Mouse (Mus musculus): ENCODE data around the gene Magi1.
"Not testable (repeated sequence)": the region's sequence is repeated elsewhere in the genome, so short reads cannot be mapped to it uniquely, and the experiment has no call there.

Magi1 gene

DNA sequence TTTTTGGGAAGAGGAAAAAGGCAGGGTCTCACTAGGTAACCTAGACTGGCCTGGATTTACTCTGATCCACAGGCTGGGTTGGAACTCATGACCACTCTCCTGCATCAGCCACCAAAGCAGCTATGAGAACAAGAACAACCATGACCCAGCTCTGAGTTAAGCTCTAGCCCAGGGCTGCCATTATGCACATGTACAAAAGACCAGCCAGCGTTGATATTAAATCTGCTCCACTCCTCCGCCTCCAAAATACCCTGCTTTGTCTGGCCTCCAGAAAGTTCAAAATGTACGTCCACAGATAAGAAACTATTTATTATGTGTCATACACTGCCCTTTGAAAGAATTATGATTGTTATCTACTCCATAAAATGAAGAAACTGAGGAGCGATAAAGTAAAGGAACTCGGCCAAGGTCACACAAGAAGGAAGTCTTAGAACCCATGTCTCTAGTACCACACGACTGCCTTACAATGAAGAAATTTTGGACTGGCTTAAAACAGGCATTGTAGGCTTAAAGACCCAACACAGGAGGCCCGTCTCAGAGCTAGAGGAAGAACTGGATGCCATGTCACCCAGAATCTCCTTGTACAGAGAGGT is 223.0 kb downstream of the Magi1 start:
- no peak for DNase-seq (ENCODE audit: low spot score)

GRCm38 (mm10) chr6:94059090-94059489 is 224.6 kb downstream of the Magi1 start:
- no peak for DNase-seq (ENCODE audit: low spot score)

DNA sequence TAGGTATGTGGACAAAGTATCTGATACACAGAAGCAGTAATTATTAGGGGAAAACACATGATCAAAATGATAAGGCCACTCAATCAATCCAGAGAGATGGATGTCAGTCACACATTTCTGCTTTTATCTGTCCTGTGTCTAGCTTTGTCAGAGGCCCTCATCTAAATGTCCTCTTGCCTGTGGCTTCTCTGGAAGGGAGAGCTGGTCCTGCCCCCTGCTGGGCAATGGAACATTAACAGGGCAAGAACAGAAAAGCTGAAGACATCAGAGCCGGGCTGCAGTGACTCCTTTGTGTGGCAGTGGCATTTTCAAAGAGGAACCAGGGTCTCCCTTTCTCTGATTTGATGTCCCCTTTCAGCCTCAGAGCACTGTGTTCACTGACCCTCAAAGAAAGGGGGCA is 229.8 kb downstream of the Magi1 start:
- no peak for DNase-seq (ENCODE audit: low spot score)

GRCm38 (mm10) chr6:94045180-94045579 is 238.5 kb downstream of the Magi1 start:
- DNase-seq (ENCODE audit: low spot score) = no peak

DNA sequence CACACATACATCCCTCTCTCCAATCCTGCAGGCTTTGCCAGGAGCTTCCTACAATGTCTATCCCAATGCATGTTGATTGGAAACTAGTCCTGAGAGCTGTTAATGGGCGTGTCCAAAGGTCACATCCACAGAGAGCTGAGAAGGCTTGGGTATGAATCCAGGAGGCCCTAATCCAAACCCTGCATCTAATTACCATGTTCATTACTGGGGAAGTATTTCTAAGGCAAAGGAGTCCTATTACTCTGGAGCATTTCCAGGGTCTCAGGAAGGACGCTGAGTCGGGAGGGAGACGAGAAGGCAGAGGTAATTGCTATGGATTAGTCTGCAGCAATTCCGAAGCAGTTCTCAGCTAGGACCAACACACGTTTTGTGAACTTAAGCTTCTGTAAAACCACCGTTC is 240.3 kb downstream of the Magi1 start:
- DNase-seq (ENCODE audit: low spot score) = no peak

GRCm38 (mm10) chr6:94040093-94040492 is 243.6 kb downstream of the Magi1 start:
- no peak for DNase-seq (ENCODE audit: low spot score)

DNA sequence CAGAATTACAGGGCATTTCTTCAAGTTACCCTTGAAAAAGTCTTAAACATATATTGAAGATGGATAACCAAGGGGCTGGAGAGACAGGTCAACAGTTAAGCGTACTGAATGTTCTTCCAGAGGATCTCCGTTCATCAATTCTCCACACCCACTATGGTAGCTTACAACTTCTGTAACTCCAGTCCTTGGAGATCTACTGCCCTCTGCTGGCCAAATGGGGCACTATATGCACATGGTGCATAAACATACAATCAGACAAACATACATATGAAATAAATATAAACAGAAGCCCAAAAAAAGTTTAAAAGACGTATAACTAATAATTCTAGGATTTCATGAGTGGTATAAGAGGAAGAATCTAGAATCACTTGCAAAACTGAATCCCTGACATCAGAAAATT is 244.8 kb downstream of the Magi1 start:
- DNase-seq (ENCODE audit: low spot score) = no peak

DNA sequence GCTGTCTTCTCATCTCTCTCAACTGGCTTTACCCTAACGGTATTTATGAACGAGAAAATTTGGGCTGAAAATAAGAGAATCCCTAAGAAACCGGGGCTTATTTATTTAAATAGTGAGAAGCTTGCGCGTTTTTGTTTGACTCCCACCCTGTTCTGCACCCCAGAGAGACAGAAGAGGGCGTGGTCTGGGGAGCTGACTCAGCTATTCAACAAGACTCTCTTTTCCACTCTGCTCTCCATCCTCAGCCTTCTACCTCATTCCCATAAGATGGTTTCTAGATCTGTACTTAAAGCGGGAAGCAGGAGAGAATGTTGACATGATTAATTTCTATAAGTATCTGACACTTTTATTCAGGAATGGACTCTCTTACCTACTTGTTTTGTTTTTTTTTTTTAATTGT is 247.2 kb downstream of the Magi1 start:
- DNase-seq (ENCODE audit: low spot score) = no peak

GRCm38 (mm10) chr6:94026361-94026760 is 257.4 kb downstream of the Magi1 start:
- DNase-seq (ENCODE audit: low spot score) = no peak

DNA sequence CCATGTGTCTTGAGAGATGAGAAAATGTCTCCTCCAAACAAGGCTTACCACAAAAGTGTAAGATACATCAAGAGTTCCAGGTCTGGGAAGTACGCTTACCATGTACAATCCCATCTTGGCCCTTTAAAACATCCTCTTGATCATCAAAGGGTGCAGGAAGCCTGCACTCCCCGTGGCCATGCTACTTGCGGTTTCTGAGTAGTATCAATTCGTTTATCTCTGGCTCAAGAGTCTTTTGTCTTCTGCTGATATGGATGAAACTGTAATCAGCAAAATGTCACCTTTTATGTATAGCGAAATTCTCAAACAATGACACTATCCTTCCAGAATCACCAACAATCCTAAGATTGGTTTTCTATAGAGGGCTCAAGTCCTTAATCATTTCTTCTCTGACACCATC is 261.3 kb downstream of the Magi1 start:
- no peak for DNase-seq (ENCODE audit: low spot score)

GRCm38 (mm10) chr6:94021239-94021962 is 262.3 kb downstream of the Magi1 start:
- no peak for DNase-seq (ENCODE audit: low spot score)

GRCm38 (mm10) chr6:94020566-94020965 is 263.2 kb downstream of the Magi1 start:
- no peak for DNase-seq (ENCODE audit: low spot score)

- DNase-seq (ENCODE audit: low spot score) = no peak
Measured at GRCm38 (mm10) chr6:94019935-94020334, 263.8 kb downstream of the Magi1 start.

DNA sequence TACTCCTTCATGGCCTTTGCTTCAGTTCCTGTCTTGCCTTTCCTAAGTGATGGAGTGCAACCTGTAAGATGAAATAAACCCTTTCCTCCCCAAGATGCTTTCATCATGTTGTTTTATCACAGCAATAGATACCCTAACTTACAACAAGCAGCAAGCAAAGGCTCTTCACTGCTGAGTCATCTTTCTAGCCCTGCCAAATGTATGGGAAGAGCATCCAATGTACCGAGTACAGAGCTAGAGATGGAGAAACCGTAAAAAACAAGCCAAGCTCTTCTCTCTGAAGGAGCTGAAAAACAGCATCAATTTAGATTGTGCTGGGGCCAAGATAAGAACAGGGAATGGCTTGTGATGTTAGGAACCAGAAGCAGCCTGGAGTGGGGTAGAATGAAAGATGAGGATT is 270.0 kb downstream of the Magi1 start:
- DNase-seq (ENCODE audit: low spot score) = no peak

GRCm38 (mm10) chr6:94011947-94012346 is 271.8 kb downstream of the Magi1 start:
- no peak for DNase-seq (ENCODE audit: low spot score)

GRCm38 (mm10) chr6:94011521-94011920 is 272.2 kb downstream of the Magi1 start:
- DNase-seq (ENCODE audit: low spot score) = no peak

DNA sequence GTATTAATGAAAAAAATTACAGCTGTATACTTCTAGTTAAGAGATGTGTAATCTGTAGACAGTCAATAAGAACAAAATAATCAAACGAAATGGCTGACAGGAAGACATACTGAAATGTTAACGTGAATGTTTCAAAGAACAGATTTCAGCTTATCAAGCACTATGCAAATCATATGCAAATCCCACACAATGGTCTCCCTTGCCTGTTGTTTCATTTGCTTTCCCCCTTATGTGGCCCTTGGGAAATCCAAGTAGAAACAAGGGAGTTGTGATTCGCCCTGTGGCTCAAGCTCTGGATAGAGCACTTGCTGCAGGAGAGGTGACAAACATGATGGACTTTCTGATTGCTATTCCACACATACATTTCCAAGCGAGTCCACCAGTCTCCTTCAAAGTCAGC is 275.1 kb downstream of the Magi1 start:
- no peak for DNase-seq (ENCODE audit: low spot score)

DNA sequence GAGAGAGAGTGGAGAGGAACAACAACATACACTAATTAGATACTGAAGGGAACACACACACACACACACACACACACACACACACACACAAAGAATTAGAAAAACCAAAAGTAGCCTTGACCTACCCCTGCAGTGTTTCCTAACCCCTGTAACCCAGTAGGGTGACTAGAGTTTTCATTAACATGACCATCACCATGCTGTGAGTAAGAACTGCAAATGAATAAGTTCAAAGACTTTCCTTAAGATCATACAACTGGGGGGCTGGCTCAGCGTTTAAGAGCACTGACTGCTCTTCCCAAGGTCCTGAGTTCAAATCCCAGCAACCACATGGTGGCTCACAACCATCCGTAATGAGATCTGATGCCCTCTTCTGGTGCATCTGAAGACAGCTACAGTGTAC is 280.1 kb downstream of the Magi1 start:
- DNase-seq (ENCODE audit: low spot score) = not testable (repeated sequence)

DNA sequence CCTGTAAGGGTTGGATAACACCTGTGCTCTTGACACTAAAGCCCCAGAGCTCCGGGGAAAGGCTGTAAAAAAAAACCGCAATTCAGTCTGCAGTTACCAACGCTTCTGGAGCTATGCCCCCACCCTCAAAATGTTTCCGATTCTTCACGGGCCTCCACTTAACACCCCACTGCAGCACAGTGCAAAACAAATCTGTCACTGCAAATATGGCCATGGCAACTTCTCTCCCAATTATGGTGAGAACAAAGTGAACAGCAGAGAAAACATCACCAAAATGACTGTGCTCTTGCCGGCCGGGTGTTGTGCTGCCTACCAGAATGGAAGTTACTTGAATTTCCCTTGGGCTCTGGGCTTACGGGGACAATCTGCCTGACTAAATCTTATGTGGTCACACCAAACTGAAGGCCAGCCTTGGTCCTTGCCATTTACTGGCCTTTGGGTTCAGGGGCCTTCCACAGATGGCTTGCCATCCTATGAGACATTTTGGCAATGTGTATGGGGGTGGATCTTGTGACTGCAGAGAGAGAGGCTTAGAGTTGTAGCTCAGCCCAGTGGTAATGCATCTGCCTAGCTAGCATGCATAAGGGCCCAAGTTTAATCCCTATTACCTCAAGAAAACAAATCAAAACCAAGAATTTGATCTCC is 286.8 kb downstream of the Magi1 start:
- no peak for DNase-seq (ENCODE audit: low spot score)

DNA sequence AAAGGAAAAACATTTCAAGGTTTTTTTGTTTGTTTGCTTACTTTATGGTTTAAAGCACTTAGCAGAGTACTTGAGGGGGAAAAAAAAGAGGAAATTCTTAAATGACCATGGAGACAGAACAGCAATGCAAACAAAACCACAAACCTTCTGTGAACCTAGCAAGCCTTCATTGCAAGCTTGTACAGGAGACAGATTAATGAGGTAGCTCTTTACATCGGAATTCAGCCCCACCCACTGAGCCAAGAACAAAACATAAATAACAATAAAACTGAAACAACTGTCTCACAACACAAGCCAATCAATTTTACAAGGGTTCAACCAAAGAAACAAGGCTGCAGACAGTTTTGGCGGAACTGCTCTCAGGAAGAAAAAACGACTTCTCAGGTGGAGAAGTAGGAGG is 296.2 kb downstream of the Magi1 start:
- DNase-seq (ENCODE audit: low spot score) = no peak

GRCm38 (mm10) chr6:93985111-93985510 is 298.6 kb downstream of the Magi1 start:
- no peak for DNase-seq (ENCODE audit: low spot score)

- no peak for DNase-seq (ENCODE audit: low spot score)
Measured at GRCm38 (mm10) chr6:93983551-93983950, 300.2 kb downstream of the Magi1 start.

- no peak for DNase-seq (ENCODE audit: low spot score)
Measured at GRCm38 (mm10) chr6:93981211-93981610, 302.5 kb downstream of the Magi1 start.

GRCm38 (mm10) chr6:93979241-93979640 is 304.5 kb downstream of the Magi1 start:
- no peak for DNase-seq (ENCODE audit: low spot score)

All from T-cell, adult 2 months (primary cell).